Mouse (Mus musculus): Measurements from ENCODE around the gene Gm20517.

- TF ChIP-seq CTCF (IDR thresholded peaks at IDR 0.05; ENCODE audit: extremely low read depth, insufficient read length, insufficient replicate concordance, low read depth, low read length): no peak
- TF ChIP-seq POLR2A (IDR thresholded peaks at IDR 0.05; ENCODE audit: low read depth, low read length): no peak
Observed at GRCm38 (mm10) chr17:47597261-47597660, 14.1 kb upstream of the Gm20517 start.
